23 mouse cellular contexts compared by ENCODE assay signal in genomic region chr4:50675576-50675975, GRCm38 (mm10).
DNase-seq lines count a peak whose midpoint lies in the region; ATAC-seq and TF ChIP-seq lines count a peak whose summit lies in the region.
"Had no signal": no experiment of that assay in that cellular context is flagged by ENCODE, and none has a peak within 500 bp of the region (broad histone marks: within the 10 kb centered on the region; RNA-seq: fewer than 3 reads in every experiment).

No protein-coding gene starts in this region.

- no peak overlapping the region for H3K9ac ChIP-seq in kidney, postnatal 0 days (ENCODE audit: low read depth, low read length)
- H3K9ac ChIP-seq in kidney, embryonic 15.5 days = no peak overlapping the region
- no peak overlapping the region for H3K9ac ChIP-seq in liver, adult 2 months (ENCODE audit: low read depth, low read length)
- no peak overlapping the region for H3K9ac ChIP-seq in liver, embryonic 12.5 days
- H3K9ac ChIP-seq: embryonic facial prominence, embryonic 12.5 days; limb, embryonic 12.5 days; liver, embryonic 13.5 days; lung, embryonic 15.5 days; neural tube, embryonic 15.5 days had no signal

- H3K4me1 ChIP-seq in kidney, postnatal 0 days (replicated peaks; ENCODE audit: insufficient read depth, low read length) = no peaks in the 10 kb centered on the region
- H3K4me1 ChIP-seq in kidney, embryonic 15.5 days = no peaks in the 10 kb centered on the region
- no peaks in the 10 kb centered on the region for H3K4me1 ChIP-seq in liver, adult 2 months (ENCODE audit: control insufficient read depth, insufficient read depth, low read length)
- no peaks in the 10 kb centered on the region for H3K4me1 ChIP-seq in liver, embryonic 12.5 days
- H3K4me1 ChIP-seq: embryonic facial prominence, embryonic 12.5 days; heart, embryonic 10.5 days; limb, embryonic 12.5 days; liver, embryonic 13.5 days; lung, embryonic 15.5 days; neural tube, embryonic 15.5 days had no signal

- DNase-seq in kidney, postnatal 0 days (ENCODE audit: low spot score) = peak; percentile 7
- DNase-seq in liver, adult 2 months (ENCODE audit: extremely low read depth, low read depth, low spot score) = peak; percentile 0
- peak; percentile 4 for DNase-seq in ES-CJ7 (ENCODE audit: low read depth, low spot score)
- DNase-seq in adipocyte (ENCODE audit: low spot score) = peak; percentile 16
- no peak for DNase-seq in kidney, postnatal 36 days
- DNase-seq in testis, postnatal 10 days (ENCODE audit: low spot score) = no peak
- DNase-seq: adrenal gland, postnatal 25 days; cerebellum, adult 11 months; cerebellum, adult 9-11 months; liver, embryonic 13.5 days; lung, postnatal 36 days; right cerebral cortex, postnatal 14 days; spleen, adult 18-20 months; thymus, postnatal 25 days had no signal

- no peaks in the 10 kb centered on the region for H3K9me3 ChIP-seq in kidney, postnatal 0 days (replicated peaks; ENCODE audit: low read length)
- H3K9me3 ChIP-seq in kidney, embryonic 15.5 days (replicated peaks) = no peaks in the 10 kb centered on the region
- H3K9me3 ChIP-seq in liver, embryonic 12.5 days (replicated peaks) = no peaks in the 10 kb centered on the region
- H3K9me3 ChIP-seq: embryonic facial prominence, embryonic 12.5 days; heart, embryonic 10.5 days; limb, embryonic 12.5 days; liver, embryonic 13.5 days; lung, embryonic 15.5 days; neural tube, embryonic 15.5 days had no signal

- peak; percentile 31; the same call in 1 of the 2 replicates for TF ChIP-seq CTCF in kidney, postnatal 0 days (IDR thresholded peaks at IDR 0.05; ENCODE audit: low read depth)
- no peak for TF ChIP-seq CTCF in liver, adult 2 months (IDR thresholded peaks at IDR 0.05; ENCODE audit: low read depth, low read length)

- H3K4me3 ChIP-seq in kidney, postnatal 0 days (replicated peaks; ENCODE audit: low read depth, low read length) = no peak overlapping the region
- no peak overlapping the region for H3K4me3 ChIP-seq in kidney, embryonic 15.5 days (replicated peaks)
- no peak overlapping the region for H3K4me3 ChIP-seq in liver, adult 2 months (ENCODE audit: insufficient read depth, low read depth, low read length)
- no peak overlapping the region for H3K4me3 ChIP-seq in liver, embryonic 12.5 days
- H3K4me3 ChIP-seq: embryonic facial prominence, embryonic 12.5 days; heart, embryonic 10.5 days; limb, embryonic 12.5 days; liver, embryonic 13.5 days; lung, embryonic 15.5 days; neural tube, embryonic 15.5 days had no signal

- WGBS in kidney, postnatal 0 days = 56% methylated on average over 2 of the region's 2 CpGs
- WGBS in kidney, embryonic 15.5 days = 75% methylated on average over 2 of the region's 2 CpGs
- 60% methylated on average over 2 of the region's 2 CpGs for WGBS in liver, adult 2 months
- WGBS in liver, embryonic 12.5 days (ENCODE audit: insufficient replicate concordance) = 51% methylated on average over 2 of the region's 2 CpGs

- H3K79me2 ChIP-seq in liver, adult 2 months (ENCODE audit: control insufficient read depth, insufficient read depth, low read length) = no peaks in the 10 kb centered on the region

- no peak for ATAC-seq in kidney, postnatal 0 days (replicated peaks; ENCODE audit: low FRiP score, low read depth)
- ATAC-seq in kidney, embryonic 15.5 days (replicated peaks; ENCODE audit: low FRiP score) = no peak
- no peak for ATAC-seq in liver, embryonic 12.5 days
- ATAC-seq: hindbrain, embryonic 16.5 days; intestine, embryonic 16.5 days had no signal

- H3K27ac ChIP-seq in kidney, postnatal 0 days = no peak overlapping the region
- no peak overlapping the region for H3K27ac ChIP-seq in kidney, embryonic 15.5 days
- H3K27ac ChIP-seq in liver, adult 2 months (replicated peaks; ENCODE audit: insufficient read depth, low read depth, low read length) = no peak overlapping the region
- no peak overlapping the region for H3K27ac ChIP-seq in liver, embryonic 12.5 days
- H3K27ac ChIP-seq: embryonic facial prominence, embryonic 12.5 days; heart, embryonic 10.5 days; limb, embryonic 12.5 days; liver, embryonic 13.5 days; lung, embryonic 15.5 days; neural tube, embryonic 15.5 days had no signal

- H3K27me3 ChIP-seq in kidney, postnatal 0 days (ENCODE audit: insufficient read depth, low read length) = no peaks in the 10 kb centered on the region
- H3K27me3 ChIP-seq in kidney, embryonic 15.5 days = no peaks in the 10 kb centered on the region
- H3K27me3 ChIP-seq in liver, adult 2 months (ENCODE audit: control insufficient read depth, insufficient read depth, low read length) = no peaks in the 10 kb centered on the region
- H3K27me3 ChIP-seq in liver, embryonic 12.5 days (replicated peaks) = no peaks in the 10 kb centered on the region
- H3K27me3 ChIP-seq: embryonic facial prominence, embryonic 12.5 days; limb, embryonic 12.5 days; liver, embryonic 13.5 days; lung, embryonic 15.5 days; neural tube, embryonic 15.5 days had no signal

- TF ChIP-seq POLR2A in liver, adult 2 months (IDR thresholded peaks at IDR 0.05; ENCODE audit: extremely low read depth, insufficient read depth, low read length) = no peak

- no peaks in the 10 kb centered on the region for H3K36me3 ChIP-seq in kidney, postnatal 0 days (ENCODE audit: insufficient read depth, low read length)
- no peaks in the 10 kb centered on the region for H3K36me3 ChIP-seq in kidney, embryonic 15.5 days
- no peaks in the 10 kb centered on the region for H3K36me3 ChIP-seq in liver, adult 2 months (ENCODE audit: control insufficient read depth, insufficient read depth, low read length)
- no peaks in the 10 kb centered on the region for H3K36me3 ChIP-seq in liver, embryonic 12.5 days
- H3K36me3 ChIP-seq: embryonic facial prominence, embryonic 12.5 days; heart, embryonic 10.5 days; limb, embryonic 12.5 days; liver, embryonic 13.5 days; lung, embryonic 15.5 days; neural tube, embryonic 15.5 days had no signal

- no peak overlapping the region for H3K4me2 ChIP-seq in kidney, postnatal 0 days (ENCODE audit: low read length)
- no peak overlapping the region for H3K4me2 ChIP-seq in kidney, embryonic 15.5 days
- no peak overlapping the region for H3K4me2 ChIP-seq in liver, embryonic 12.5 days
- H3K4me2 ChIP-seq: embryonic facial prominence, embryonic 12.5 days; limb, embryonic 12.5 days; liver, embryonic 13.5 days; lung, embryonic 15.5 days; neural tube, embryonic 15.5 days had no signal

Comparison
In these comparisons a context has a peak if more than half of its experiments do, and no peak if none do; other contexts are left out.
1. DNase-seq: peak in kidney, postnatal 0 days (single experiment), liver, adult 2 months (single experiment), ES-CJ7 (single experiment) and adipocyte (single experiment); none in kidney, postnatal 36 days (0 of 2) and testis, postnatal 10 days (single experiment).